Mouse (Mus musculus) midbrain, embryonic 16.5 days (tissue): ENCODE results near the gene Coro7. TPM values are rescaled to one million over a fixed set of nuclear protein-coding genes. Genes with fewer than 3 reads are reported as not detected.
A peak's percentile ranks its signal among the peaks of the same experiment; 100 is the strongest.

Source experiments
- ATAC-seq: fragments of 200-750 bp; cut with Nextera tagmentation; 2 replicates; pipeline ENCODE4 v1.8.0; 2017; ENCODE audit warnings: moderate TSS enrichment
- H3K27ac ChIP-seq: fragments of 300-500 bp; sonication (generic); 2 replicates; pipeline ENCODE4 v1.5.1; 2014; ENCODE audit warnings: mild to moderate bottlenecking, low read length, mixed read lengths
- H3K27me3 ChIP-seq: fragments of 300-500 bp; sonication (generic); 2 replicates; pipeline ENCODE4 v1.6.1; 2014; ENCODE audit warnings: low read depth, low read length, mixed read lengths; ENCODE audit not compliant: control insufficient read depth, insufficient read depth
- H3K36me3 ChIP-seq: fragments of 300-500 bp; sonication (generic); 2 replicates; pipeline ENCODE4 v1.6.1; 2014; ENCODE audit warnings: mild to moderate bottlenecking, low read length, moderate library complexity, mixed read lengths; ENCODE audit not compliant: control insufficient read depth, insufficient read depth
- H3K4me1 ChIP-seq: fragments of 300-500 bp; sonication (generic); 2 replicates; pipeline ENCODE4 v1.6.1; 2014; ENCODE audit warnings: mild to moderate bottlenecking, low read length, mixed read lengths; ENCODE audit not compliant: control insufficient read depth, insufficient read depth
- H3K4me2 ChIP-seq: fragments of 300-500 bp; sonication (generic); 2 replicates; pipeline ENCODE4 v1.6.1; 2014; ENCODE audit warnings: mild to moderate bottlenecking, low read length, mixed read lengths
- H3K4me3 ChIP-seq: fragments of 300-500 bp; sonication (generic); 2 replicates; pipeline ENCODE4 v1.5.1; 2014; ENCODE audit warnings: low read depth, mild to moderate bottlenecking, low read length, moderate library complexity, mixed read lengths
- H3K9ac ChIP-seq: fragments of 300-500 bp; sonication (generic); 2 replicates; pipeline ENCODE4 v1.6.1; 2014; ENCODE audit warnings: low read depth, low read length, mixed read lengths
- H3K9me3 ChIP-seq: fragments of 300-500 bp; sonication (generic); replicated peaks from 2 replicates; pipeline ENCODE4 v1.6.1; 2014; ENCODE audit warnings: mild to moderate bottlenecking, low read length, mixed read lengths; ENCODE audit not compliant: control insufficient read depth, poor library complexity, severe bottlenecking
- WGBS: fragments of 180-500 bp; shearing (Covaris S2); extraction: QIAGEN DNeasy Blood & Tissue Kit; methylation state at CpG from one replicate; pipeline ENCODE4 v1.1.7; 2014; 5-methylcytosine and 5-hydroxymethylcytosine counted together
- polyA plus RNA-seq: library from polyadenylated mRNA; unstranded; fragments of >200 nt; fragmentation: Nextera tagmentation; extraction: Ambion mirVana; gene quantifications from 2 replicates; pipeline ENCODE4 v1.2.1, GENCODE M21; 2015

The Coro7 gene
- polyA plus RNA-seq, 1 experiment from 2014 or later = 36.4 TPM

GRCm38 (mm10) chr16:4593971-4594813 lies 85.4 kb downstream of the Coro7 start, which contains the start of gene Glis2:
Glis2 (plus strand) TSS chr16:4594713.
- no peaks in the 10 kb centered on the region for H3K9me3 ChIP-seq
- H3K36me3 ChIP-seq = no peaks in the 10 kb centered on the region
- peak within 1 kb of the TSS; percentile 84 for H3K9ac ChIP-seq
- peaks cover 49% of the 10 kb centered on the region for H3K4me1 ChIP-seq
- H3K4me3 ChIP-seq = peak within 1 kb of the TSS; percentile 68
- H3K27ac ChIP-seq = peak within 1 kb of the TSS; percentile 92
- WGBS = under 1% methylated on average over 22 of the region's 74 CpGs
- ATAC-seq = peak; percentile 84
- peak within 1 kb of the TSS; percentile 92 for H3K4me2 ChIP-seq
- no peaks in the 10 kb centered on the region for H3K27me3 ChIP-seq

DNA sequence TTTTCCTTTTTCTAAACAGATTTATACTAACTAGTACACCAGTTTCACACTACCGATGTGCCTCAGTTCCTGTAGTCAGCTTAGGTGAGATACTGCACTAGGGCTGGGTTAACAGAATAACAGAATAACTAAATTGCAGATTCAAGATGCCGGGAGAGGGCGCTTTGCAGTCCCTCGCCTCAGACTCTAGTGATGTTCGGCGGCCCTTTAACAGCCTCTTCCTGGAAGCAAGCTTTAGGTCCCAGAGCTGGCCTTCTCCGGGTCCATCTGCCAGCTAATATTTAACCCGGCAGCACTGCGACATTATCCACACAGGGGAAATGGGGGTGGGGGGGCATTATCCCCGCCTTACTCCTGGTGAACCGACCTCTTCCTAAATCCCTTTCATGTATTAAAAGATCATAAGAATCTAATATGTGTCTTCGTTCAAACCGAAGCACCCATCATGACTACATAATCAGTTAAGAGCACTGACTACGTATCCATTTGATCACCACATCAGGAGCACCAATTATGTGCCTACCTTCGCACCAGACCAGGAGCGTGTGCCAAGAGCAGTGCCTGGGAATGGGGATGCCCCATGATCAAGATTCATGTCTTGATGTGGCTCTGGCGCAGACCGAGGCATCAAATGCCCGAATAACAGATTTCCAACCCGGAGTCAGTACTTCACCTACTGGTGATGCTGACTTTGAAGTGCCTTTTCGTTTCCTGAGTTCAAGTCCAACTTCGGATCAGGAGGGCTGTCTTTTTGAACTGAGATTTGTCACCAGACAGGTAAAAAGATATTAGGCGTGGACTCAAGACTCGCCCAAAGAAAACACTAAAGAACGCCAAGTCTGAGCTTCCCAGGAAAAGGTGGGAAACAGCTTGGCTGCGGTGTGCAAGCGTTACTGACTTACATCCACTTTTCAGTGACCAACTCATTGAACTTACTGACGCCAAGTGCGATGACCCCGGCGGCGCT lies 86.4 kb downstream of the Coro7 start:
- ATAC-seq = no peak
- peak overlapping the region; percentile 92 for H3K27ac ChIP-seq
- H3K4me1 ChIP-seq = peaks cover 41% of the 10 kb centered on the region

DNA sequence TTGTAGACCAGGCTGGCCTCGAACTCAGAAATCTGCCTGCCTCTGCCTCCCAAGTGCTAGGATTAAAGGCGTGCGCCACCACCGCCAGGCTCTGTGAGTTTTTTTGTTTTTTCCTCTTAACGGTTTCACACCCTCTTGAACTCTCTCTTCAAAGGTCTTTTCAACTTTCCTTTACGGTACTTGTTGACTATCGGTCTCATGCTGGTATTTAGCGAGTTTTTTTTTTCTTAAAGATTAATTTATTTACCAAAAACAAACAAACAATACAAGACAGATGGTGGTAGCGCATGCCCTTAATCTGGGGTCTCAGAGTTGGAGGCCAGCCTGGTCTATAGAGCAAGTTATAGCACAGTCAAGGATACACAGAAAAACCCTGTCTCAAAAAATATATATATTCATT lies 89.3 kb downstream of the Coro7 start:
- no peak for ATAC-seq
- no peak overlapping the region for H3K4me3 ChIP-seq
- 96% methylated on average over 9 of the region's 9 CpGs for WGBS
- H3K9me3 ChIP-seq = no peaks in the 10 kb centered on the region
- H3K4me1 ChIP-seq = peaks cover 19% of the 10 kb centered on the region
- H3K36me3 ChIP-seq = no peaks in the 10 kb centered on the region
- H3K27ac ChIP-seq = no peak overlapping the region
- H3K4me2 ChIP-seq = no peak overlapping the region
- H3K9ac ChIP-seq = no peak overlapping the region
- no peaks in the 10 kb centered on the region for H3K27me3 ChIP-seq

More for the DNA sequence above, 86.4 kb downstream of the Coro7 start:
- Histone ChIP-seq H3K27me3 (no peaks in the 10 kb centered on the region), H3K4me3 (peak overlapping the region; percentile 68), H3K36me3 (no peaks in the 10 kb centered on the region), H3K4me2 (peak overlapping the region; percentile 92), H3K9ac (peak overlapping the region; percentile 84), H3K9me3 (no peaks in the 10 kb centered on the region)
- 10% methylated on average over 32 of the region's 32 CpGs for whole genome bisulfite sequencing

GRCm38 (mm10) chr16:4587516-4588210 lies 91.9 kb downstream of the Coro7 start:
- H3K27ac ChIP-seq = peak overlapping the region; percentile 34
- peaks cover 10% of the 10 kb centered on the region for H3K4me1 ChIP-seq
- H3K36me3 ChIP-seq = no peaks in the 10 kb centered on the region
- H3K4me2 ChIP-seq = no peak overlapping the region
- H3K9ac ChIP-seq = no peak overlapping the region
- 50% methylated on average over 5 of the region's 5 CpGs for WGBS
- no peaks in the 10 kb centered on the region for H3K9me3 ChIP-seq
- no peak for ATAC-seq
- no peak overlapping the region for H3K4me3 ChIP-seq
- no peaks in the 10 kb centered on the region for H3K27me3 ChIP-seq

- WGBS = under 1% methylated on average over 35 of the region's 43 CpGs
- peak overlapping the region; percentile 66 for H3K27ac ChIP-seq
- peak overlapping the region; percentile 70 for H3K9ac ChIP-seq
- peak overlapping the region; percentile 70 for H3K4me2 ChIP-seq
- H3K27me3 ChIP-seq = no peaks in the 10 kb centered on the region
- ATAC-seq = peak; percentile 94
- H3K4me3 ChIP-seq = peak overlapping the region; percentile 58
- H3K36me3 ChIP-seq = no peaks in the 10 kb centered on the region
- H3K4me1 ChIP-seq = peaks cover 5% of the 10 kb centered on the region
- no peaks in the 10 kb centered on the region for H3K9me3 ChIP-seq
These were observed 93.0 kb downstream of the Coro7 start for GRCm38 (mm10) chr16:4586531-4587123.

DNA sequence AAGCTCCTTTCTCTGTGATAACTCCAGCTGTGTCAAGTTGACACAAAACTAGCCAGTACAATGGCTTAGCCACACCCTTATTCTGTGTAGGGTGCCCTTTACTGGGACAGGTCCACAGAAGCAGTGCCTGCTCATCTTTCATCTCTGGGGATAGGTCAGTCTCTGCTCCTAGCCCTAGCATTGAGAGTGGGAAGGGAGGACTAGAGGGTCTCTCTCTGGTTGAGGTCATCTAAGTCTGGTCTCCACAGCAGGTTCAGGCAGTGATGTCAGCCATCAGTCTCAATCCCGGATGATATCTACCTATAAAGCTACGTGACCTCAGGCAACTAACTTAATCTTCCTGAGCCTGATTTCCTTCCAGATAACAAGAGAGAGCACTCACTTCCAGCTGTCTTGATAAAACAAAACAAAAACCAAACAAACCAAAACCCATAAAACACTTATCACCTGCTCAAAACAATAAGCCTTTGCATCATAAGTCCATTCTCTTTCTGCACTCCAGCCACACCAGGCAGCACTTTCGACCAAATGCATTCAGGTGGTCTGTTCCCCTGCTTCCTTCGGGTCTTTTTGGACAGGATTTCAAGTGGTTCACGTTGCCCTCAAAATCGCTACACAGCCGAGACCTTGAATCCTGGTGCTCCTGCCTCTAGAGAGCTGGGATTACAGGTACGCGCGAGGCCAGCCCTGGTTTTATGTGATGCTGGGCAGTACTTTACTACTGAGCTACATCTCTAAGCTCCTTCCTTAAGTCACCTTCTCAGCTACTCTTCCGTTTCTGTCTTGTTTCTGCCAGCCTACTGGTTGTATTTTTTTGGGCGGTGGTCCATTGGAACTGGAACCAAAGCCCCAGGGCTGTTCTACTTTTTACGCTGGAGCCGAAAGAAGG lies 93.7 kb downstream of the Coro7 start:
- Histone ChIP-seq H3K4me1 (peaks cover 5% of the 10 kb centered on the region), H3K27ac (peak overlapping the region; percentile 66), H3K9me3 (no peaks in the 10 kb centered on the region), H3K4me2 (peak overlapping the region; percentile 70), H3K9ac (peak overlapping the region; percentile 70), H3K27me3 (no peaks in the 10 kb centered on the region), H3K36me3 (no peaks in the 10 kb centered on the region), H3K4me3 (peak overlapping the region; percentile 58)
- peak; percentile 73 for ATAC-seq
- 9% methylated on average over 14 of the region's 14 CpGs for WGBS

DNA sequence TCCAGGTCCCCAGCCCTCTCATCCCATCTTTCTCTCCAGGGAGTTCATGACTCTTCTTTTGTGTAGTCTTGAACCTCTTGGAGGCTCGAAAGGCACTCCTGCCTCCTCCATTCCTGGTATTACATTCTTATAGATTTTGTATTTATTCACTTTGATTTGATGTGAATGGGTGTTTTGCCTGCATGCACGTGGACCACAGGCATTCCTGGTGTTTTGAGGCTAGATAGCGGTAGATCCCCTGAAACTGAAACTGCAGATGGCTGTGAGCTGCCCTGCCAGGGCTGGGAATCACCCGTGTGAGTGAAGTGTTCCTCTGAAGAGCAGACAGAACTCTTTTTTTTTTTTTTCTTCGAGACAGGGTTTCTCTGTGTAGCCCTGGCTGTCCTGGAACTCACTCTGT lies 95.1 kb downstream of the Coro7 start:
- Histone ChIP-seq H3K36me3 (no peaks in the 10 kb centered on the region), H3K9ac (no peak overlapping the region), H3K4me1 (peaks cover 5% of the 10 kb centered on the region), H3K9me3 (no peaks in the 10 kb centered on the region), H3K27me3 (no peaks in the 10 kb centered on the region), H3K4me3 (no peak overlapping the region), H3K4me2 (no peak overlapping the region), H3K27ac (no peak overlapping the region)
- WGBS = 81% methylated on average over 5 of the region's 5 CpGs
- ATAC-seq = no peak
